Mouse (Mus musculus) urinary bladder, postnatal 4 days (tissue): ENCODE results near the gene Clstn2.

ENCODE experiments used
- DNase-seq, 2 experiments: peaks; one replicate each; pipeline ENCODE4 v3.0.0; 2021 to 2022; ENCODE audit warnings: low spot score in 2 of 2

Gene Clstn2

DNA sequence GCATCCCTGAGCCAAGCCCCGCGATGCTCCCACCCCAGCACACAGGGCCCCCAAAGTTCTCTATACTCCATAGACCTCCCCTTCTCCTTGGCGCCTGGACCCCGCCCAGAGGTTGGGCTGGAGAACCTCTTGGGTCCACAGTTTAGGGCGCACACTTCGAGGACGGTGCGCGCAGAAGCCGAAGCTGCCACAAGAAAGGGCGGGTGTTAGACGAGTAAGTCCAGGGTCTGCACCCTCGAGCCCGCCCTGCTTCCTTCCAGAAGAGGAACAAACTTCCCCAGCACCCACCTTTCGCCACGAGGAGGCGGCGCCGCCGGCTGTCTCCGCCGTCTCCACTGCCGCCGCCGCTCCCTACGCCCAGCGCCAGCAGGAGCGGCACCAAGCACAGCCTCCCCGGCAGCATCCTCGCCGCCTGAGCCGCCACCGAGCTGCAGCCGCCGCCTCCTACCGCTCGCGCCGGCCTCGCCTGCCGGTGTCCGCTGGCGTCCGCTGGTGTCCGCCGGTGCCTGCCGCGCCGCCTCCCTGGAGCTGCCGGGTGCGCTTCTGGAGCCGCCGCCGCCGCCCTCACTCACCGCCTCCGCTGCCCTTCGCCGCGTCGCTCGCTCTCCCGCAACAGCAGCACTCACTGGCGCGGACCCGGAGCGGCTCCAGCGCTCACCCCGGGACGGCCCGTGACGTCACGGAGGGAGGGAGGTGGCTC lies at the start of gene Clstn2:
TSS of gene Clstn2 (minus strand) at position 609 of the 700 bp plus-strand sequence.
- no peak for DNase-seq

- DNase-seq: no peak
Measured at GRCm38 (mm10) chr9:98067767-98068166, 34.8 kb upstream of the Clstn2 start.

DNA sequence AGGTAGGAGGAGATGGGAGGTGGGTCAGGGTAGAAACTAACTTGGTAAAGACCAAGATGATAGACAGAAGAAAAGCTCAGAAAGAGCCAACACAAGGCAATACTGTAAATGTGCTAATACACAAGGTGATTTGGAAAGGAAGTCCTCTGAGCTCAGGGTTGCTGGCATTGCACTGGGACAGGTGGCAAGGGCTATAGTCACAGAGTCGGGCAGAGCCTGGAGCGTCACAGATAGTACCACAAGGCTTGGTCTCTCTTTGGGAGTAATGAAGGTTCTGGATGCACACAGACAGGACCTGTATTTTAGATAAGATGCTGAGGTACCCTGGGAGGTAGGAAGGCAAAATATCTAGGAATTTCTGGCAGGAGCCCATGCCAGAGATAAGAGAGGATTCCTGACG lies 28.7 kb upstream of the Clstn2 start:
- no peak for DNase-seq

- no peak for DNase-seq
Measured at GRCm38 (mm10) chr9:98057291-98057690, 24.3 kb upstream of the Clstn2 start.

- no peak for DNase-seq
Measured at GRCm38 (mm10) chr9:98051343-98051742, 18.4 kb upstream of the Clstn2 start.

DNA sequence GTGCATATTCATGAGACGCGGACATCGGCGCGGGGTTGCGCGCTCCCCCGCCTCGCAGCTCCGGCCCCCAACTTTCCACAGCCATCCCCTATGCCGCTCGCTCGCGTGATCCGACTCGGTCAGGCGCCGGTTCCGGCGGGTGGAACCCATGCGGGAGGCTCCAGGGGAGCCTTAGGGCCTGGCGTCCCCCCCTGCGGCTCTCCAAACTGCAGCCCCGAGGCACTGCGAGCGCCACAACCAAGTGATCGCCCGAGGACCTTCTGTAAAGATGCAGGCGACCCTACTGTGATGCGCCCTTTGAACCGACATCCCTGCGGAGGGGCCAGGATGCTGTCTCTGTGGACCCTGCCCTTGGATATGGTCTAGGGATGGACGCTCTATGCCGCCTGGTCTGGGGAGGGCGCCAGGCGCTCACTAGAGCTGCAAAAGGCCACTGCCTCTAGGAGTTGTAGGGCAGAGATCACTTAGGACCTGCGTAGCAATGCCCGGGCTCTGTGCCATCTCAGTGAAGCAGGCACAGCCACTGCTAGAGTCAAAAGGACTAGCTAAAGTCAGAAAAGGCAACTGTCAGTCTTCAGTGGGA lies 383 bp upstream of the Clstn2 start:
- no peak for DNase-seq

GRCm38 (mm10) chr9:98031898-98032572 lies 946 bp downstream of the Clstn2 start:
- no peak for DNase-seq

DNA sequence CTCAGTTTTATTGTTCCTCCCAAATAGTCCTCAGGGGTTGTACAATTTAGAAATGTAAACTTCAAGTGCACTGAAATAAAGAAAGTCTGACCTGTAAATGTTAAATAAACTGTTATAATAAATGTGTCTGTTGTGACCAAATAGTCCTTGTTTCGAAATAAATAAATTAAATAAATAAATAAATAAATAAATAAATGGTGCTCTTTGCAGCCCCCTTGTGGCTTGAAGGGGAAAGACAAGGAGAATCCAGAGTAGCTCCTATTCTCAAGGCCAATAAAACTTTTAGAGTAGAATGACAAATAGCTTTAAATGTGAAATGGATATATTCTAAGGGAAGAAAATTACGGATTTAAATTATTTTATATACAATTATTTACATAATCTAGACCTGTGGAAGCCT lies 2.3 kb downstream of the Clstn2 start:
- DNase-seq: no peak

GRCm38 (mm10) chr9:98025548-98025947 lies 7.4 kb downstream of the Clstn2 start:
- no peak for DNase-seq

DNA sequence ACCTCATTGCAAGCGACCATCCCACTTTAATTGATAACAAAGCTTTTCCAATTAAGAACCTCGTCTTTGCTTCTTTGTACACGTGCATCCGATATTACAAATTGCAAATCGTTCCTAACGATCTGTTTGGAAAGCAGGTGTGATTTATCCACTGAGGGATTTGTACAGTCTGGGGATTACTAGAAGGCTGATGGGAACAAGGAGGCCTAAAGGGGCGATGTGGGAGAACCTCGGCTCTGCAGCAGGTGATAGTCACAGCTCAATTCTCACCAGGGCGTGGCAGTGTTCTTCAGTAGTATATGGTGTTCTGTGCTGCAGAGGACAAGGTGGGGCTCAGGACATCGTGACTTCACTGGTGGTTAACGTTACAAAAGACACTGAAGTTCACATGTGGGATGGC lies 9.9 kb downstream of the Clstn2 start:
- no peak for DNase-seq

DNA sequence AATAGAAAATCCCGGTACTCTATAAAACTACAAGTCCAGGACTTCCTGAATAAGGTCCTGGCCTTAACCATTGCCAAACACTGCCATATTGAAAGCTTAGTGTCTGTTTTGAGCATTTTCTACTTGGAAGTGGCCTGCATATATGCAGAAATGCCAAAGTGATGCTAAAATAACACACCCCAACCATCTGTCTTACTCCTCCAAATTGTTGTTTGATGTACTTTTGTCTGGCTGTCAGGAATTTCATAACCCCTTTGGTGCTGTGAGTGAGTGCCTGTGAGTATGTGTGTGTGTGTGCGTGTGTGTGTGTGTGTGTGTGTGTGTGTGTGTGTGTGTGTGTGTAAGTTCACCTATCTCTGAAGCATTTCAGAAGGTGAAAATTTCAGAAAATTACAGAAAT lies 13.1 kb downstream of the Clstn2 start:
- DNase-seq: no peak

- no peak for DNase-seq
Measured at GRCm38 (mm10) chr9:98018687-98019086, 14.3 kb downstream of the Clstn2 start.

- no peak for DNase-seq
Measured at GRCm38 (mm10) chr9:98016576-98016975, 16.4 kb downstream of the Clstn2 start.

DNA sequence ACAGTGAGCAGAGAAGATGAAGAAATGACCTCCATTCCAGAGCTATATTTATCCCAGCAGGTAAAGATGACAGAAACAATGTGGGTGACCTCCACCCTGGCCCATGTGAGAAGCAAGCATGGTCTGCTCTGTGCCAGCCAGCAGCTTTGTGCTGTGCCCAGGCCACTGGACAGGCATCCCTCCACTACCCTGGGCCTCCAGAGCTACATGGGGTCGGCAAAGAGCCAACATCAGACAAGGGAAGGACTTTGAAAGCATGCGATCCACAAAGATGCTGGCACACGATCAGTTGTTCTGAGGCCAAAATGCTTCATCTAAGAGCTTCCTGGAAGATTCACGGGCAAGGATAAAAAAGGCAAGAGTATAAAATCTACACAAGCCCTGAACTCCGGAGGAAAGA lies 36.6 kb downstream of the Clstn2 start:
- DNase-seq: no peak

DNA sequence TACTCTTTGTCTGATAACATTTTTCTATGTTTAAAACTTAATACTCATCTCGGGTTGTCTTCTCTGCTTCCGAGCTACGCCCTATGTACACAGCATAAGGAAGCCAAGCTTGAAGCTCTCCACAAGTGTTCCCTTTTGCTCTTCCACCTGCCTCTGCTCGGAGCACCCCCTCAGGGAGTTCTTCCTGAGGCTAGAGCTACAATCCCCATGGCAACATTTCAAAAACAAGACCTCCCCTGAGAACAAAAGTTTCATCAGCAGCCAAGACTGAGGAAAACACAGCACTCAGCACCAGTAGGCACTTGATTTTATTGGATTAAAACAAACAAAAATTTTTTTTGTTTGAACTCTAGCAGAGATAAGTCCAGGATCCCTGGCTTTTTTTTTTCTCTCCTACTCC lies 37.3 kb downstream of the Clstn2 start:
- no peak for DNase-seq

DNA sequence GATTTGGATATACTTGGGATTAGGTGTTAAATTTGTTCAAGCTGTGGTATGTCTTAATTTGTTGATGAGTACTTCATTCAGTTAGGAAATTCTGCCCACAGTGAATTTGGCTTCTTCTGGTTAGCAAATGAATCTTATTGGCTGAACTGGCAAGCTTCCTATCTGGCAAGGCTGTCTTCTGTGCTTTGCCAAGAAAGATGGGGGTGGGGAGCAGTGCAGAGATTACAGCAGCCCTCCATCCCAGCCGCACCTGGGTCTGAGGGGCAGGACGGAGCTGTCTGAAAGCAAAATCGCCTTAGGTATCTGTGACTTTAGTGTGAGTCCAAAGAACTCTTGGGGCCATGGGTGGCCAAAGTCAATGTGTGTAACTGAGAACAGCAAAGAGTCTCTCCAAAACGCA lies 40.9 kb downstream of the Clstn2 start:
- DNase-seq: no peak

DNA sequence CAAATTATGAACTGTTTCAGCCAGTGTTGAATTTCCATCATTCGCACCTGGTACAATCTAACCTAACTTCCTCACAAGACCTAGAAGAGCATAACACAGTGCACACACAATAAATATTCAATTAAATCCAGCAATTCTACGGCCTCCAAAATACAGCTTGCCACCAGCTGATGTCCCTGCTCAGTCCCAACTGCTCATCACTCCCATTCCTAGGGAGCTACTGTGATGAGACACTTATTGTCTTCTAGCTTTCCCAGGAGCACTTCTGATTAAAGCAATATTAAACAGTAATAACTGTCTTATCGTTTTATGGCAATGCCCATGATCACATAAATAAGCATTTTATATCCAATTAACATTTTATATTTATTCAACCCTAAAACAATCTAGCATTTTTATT lies 55.6 kb downstream of the Clstn2 start:
- DNase-seq: no peak

- peak in 1 of 2 experiments; percentile 32 for DNase-seq
Measured at GRCm38 (mm10) chr9:97974801-97975347, 58.1 kb downstream of the Clstn2 start.

DNA sequence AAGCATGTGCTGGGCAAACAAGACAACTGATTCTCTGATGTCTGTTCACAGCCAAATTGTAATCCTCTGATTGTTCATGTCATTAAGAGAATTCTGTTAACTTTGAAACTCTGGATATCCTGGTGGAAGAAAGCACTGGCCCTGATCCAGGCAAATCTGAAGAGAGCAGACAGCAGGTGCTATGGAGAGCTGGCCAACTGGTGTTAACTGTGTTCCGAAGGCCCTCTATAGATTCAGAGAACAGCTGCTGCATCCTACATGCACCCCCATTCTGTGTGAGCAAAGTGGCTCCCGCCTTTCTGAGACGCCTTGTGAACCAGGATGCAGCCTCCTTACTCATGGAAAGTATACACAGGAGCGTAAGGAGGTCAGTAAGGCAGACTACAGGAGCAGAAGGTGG lies 66.3 kb downstream of the Clstn2 start:
- no peak for DNase-seq

DNA sequence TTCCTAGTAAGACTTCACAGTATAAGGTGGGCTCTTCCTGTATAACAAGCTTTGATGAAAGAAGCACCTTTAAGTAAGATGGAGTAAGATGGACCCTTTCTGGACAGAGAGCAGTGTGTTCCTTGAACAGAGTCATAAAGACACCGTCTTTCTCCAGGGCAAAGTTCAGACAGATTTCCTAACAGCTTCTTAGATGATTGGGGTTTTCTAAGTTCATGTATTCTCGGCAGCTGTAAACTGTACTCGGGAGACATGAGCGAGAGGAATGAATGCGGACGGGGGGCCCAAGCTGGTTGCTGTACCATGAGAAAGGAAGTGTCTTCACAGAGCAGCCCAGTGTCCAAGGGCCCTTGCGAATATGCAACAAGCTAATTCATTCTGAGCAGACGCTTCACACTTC lies 75.5 kb downstream of the Clstn2 start:
- no peak for DNase-seq

DNA sequence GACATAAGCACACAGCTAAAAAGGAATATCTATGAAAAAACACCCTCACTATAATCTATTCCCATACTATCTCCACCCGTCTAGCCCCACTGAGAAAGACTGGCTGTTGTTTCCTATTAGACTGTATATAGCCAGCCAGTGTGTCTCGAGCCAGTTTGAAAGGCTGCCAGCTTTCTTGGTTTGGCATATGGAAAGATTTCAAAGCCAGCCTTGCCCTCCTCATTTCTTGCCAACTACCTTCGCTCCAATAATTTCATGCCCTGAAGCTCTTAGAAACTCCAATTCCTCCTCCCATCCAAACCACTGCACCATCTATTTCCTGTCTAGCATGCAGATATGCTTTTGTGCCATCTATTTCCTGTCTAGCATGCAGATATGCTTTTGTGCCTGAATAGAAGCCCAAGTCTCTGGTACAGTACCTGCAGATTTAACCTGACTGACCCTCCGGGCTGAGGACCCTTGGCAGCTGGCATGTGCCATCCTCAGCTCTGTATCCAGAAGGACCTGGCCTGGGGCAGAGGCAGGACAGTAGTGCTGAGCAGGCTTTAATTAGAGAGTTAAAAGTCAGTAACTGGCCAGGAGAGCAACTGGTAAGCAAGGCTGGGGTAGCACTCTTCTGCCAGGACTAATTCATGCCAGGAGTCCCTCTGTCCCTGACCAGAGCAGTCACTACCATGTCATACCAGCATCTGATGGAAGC lies 76.4 kb downstream of the Clstn2 start:
- no peak for DNase-seq

- no peak for DNase-seq
Measured at GRCm38 (mm10) chr9:97953746-97954359, 79.1 kb downstream of the Clstn2 start.
